Mouse (Mus musculus) kidney, postnatal 0 days (tissue): ENCODE data around the gene Cenpb. TPM values are rescaled to one million over a fixed set of nuclear protein-coding genes. Genes with fewer than 3 reads are reported as not detected.

Experiments
- ATAC-seq: fragments of 200-750 bp; cut with Nextera tagmentation; replicated peaks from 2 replicates; pipeline ENCODE4 v1.8.0; 2017; ENCODE audit warnings: low read depth, moderate number of reproducible peaks, moderate TSS enrichment, moderate library complexity; ENCODE audit not compliant: low FRiP score
- DNase-seq: peaks from one replicate; pipeline ENCODE4 v3.0.0-alpha.2; 2016; ENCODE audit warnings: low spot score
- H3K27ac ChIP-seq: fragments of 300-500 bp; sonication (generic); 2 replicates; pipeline ENCODE4 v1.5.1; 2014; ENCODE audit warnings: mild to moderate bottlenecking
- H3K27me3 ChIP-seq: fragments of 300-500 bp; sonication (generic); 2 replicates; pipeline ENCODE4 v1.6.1; 2014; ENCODE audit warnings: low read length, mixed read lengths; ENCODE audit not compliant: insufficient read depth
- H3K36me3 ChIP-seq: fragments of 300-500 bp; sonication (generic); 2 replicates; pipeline ENCODE4 v1.6.1; 2014; ENCODE audit warnings: low read length, mixed read lengths; ENCODE audit not compliant: insufficient read depth
- H3K4me1 ChIP-seq: fragments of 300-500 bp; sonication (generic); replicated peaks from 2 replicates; pipeline ENCODE4 v1.6.1; 2014; ENCODE audit warnings: antibody characterized with exemption, low read length, mixed read lengths; ENCODE audit not compliant: insufficient read depth
- H3K4me2 ChIP-seq: fragments of 300-500 bp; sonication (generic); 2 replicates; pipeline ENCODE4 v1.6.1; 2014; ENCODE audit warnings: mild to moderate bottlenecking, low read length, moderate library complexity, mixed read lengths
- H3K4me3 ChIP-seq: fragments of 300-500 bp; sonication (generic); replicated peaks from 2 replicates; pipeline ENCODE4 v1.5.1; 2014; ENCODE audit warnings: low read depth, low read length
- H3K9ac ChIP-seq: fragments of 300-500 bp; sonication (generic); 2 replicates; pipeline ENCODE4 v1.6.1; 2014; ENCODE audit warnings: low read depth, low read length
- H3K9me3 ChIP-seq: fragments of 300-500 bp; sonication (generic); replicated peaks from 2 replicates; pipeline ENCODE4 v1.6.1; 2016; ENCODE audit warnings: low read length, inconsistent platforms, mixed read lengths
- CTCF ChIP-seq: IDR thresholded peaks from 2 replicates; pipeline ENCODE4 v1.5.1; 2016; ENCODE audit warnings: antibody characterized with exemption, low read depth, mild to moderate bottlenecking, moderate library complexity
- WGBS: fragments of 180-500 bp; shearing (Covaris S2); extraction: QIAGEN DNeasy Blood & Tissue Kit; methylation state at CpG from one replicate; pipeline ENCODE4 v1.1.7; 2014; 5-methylcytosine and 5-hydroxymethylcytosine counted together
- polyA plus RNA-seq: library from polyadenylated mRNA; unstranded; fragments of >200 nt; fragmentation: Nextera tagmentation; extraction: Ambion mirVana; gene quantifications from 2 replicates; pipeline ENCODE4 v1.2.1, GENCODE M21; 2015

Gene Cenpb
- polyA plus RNA-seq, 1 experiment from 2014 or later: 15.3 TPM

- H3K27me3 ChIP-seq: no peaks in the 10 kb centered on the region
- peaks cover 10% of the 10 kb centered on the region; the same call in 1 of the 2 replicates for H3K4me1 ChIP-seq
- H3K36me3 ChIP-seq: no peaks in the 10 kb centered on the region
- ATAC-seq: peak; percentile 86
- no peak overlapping the region for H3K4me3 ChIP-seq
- peak overlapping the region; percentile 89 for H3K27ac ChIP-seq
- H3K9ac ChIP-seq: peak overlapping the region; percentile 24; the same call in 1 of the 2 replicates
- 25% methylated on average over 7 of the region's 7 CpGs for WGBS
- H3K4me2 ChIP-seq: no peak overlapping the region
- TF ChIP-seq CTCF: no peak
- H3K9me3 ChIP-seq: no peaks in the 10 kb centered on the region
- DNase-seq: peak; percentile 90
These were observed 24.6 kb upstream of the Cenpb start for GRCm38 (mm10) chr2:131204410-131204981.

- H3K4me3 ChIP-seq: no peak overlapping the region
- no peaks in the 10 kb centered on the region for H3K27me3 ChIP-seq
- H3K4me1 ChIP-seq: 0 out of 2 replicates have a peak, but pooled peaks cover 4% of the 10 kb centered on the region
- no peak for TF ChIP-seq CTCF
- peak overlapping the region; percentile 89 for H3K27ac ChIP-seq
- no peak overlapping the region for H3K4me2 ChIP-seq
- ATAC-seq: no peak
- DNase-seq: no peak
- H3K9me3 ChIP-seq: no peaks in the 10 kb centered on the region
- no peak overlapping the region for H3K9ac ChIP-seq
- WGBS: 68% methylated on average over 6 of the region's 6 CpGs
- no peaks in the 10 kb centered on the region for H3K36me3 ChIP-seq
These were observed 24.0 kb upstream of the Cenpb start for GRCm38 (mm10) chr2:131203816-131204409.

GRCm38 (mm10) chr2:131201262-131201661 lies 21.4 kb upstream of the Cenpb start:
- 0 out of 2 replicates have a peak, but pooled peaks cover 4% of the 10 kb centered on the region for H3K4me1 ChIP-seq
- no peak for TF ChIP-seq CTCF
- ATAC-seq: no peak
- H3K27me3 ChIP-seq: no peaks in the 10 kb centered on the region
- DNase-seq: no peak
- H3K9me3 ChIP-seq: no peaks in the 10 kb centered on the region
- no peak overlapping the region for H3K27ac ChIP-seq
- 97% methylated on average over 3 of the region's 3 CpGs for WGBS
- H3K4me3 ChIP-seq: no peak overlapping the region
- no peak overlapping the region for H3K4me2 ChIP-seq
- no peak overlapping the region for H3K9ac ChIP-seq
- peaks cover 14% of the 10 kb centered on the region; the same call in 1 of the 2 replicates for H3K36me3 ChIP-seq

- Histone ChIP-seq H3K27me3 (no peaks in the 10 kb centered on the region), H3K4me3 (no peak overlapping the region)
- no peak for ATAC-seq
These were observed 20.8 kb upstream of the Cenpb start for GRCm38 (mm10) chr2:131200710-131201109.

GRCm38 (mm10) chr2:131196606-131197316 lies 16.9 kb upstream of the Cenpb start:
- Histone ChIP-seq H3K27ac (no peak overlapping the region), H3K36me3 (peaks cover 47% of the 10 kb centered on the region), H3K27me3 (no peaks in the 10 kb centered on the region), H3K9ac (no peak overlapping the region), H3K4me3 (no peak overlapping the region), H3K9me3 (no peaks in the 10 kb centered on the region), H3K4me2 (no peak overlapping the region), H3K4me1 (no peaks in the 10 kb centered on the region)
- ATAC-seq (no peak), DNase-seq (no peak)
- TF ChIP-seq CTCF: no peak
- whole genome bisulfite sequencing: 92% methylated on average over 16 of the region's 16 CpGs

More at GRCm38 (mm10) chr2:131200710-131201109, 20.8 kb upstream of the Cenpb start:
- WGBS: 82% methylated on average over 2 of the region's 2 CpGs
- Histone ChIP-seq H3K9me3 (no peaks in the 10 kb centered on the region), H3K4me1 (0 out of 2 replicates have a peak, but pooled peaks cover 4% of the 10 kb centered on the region), H3K27ac (no peak overlapping the region), H3K9ac (no peak overlapping the region), H3K4me2 (no peak overlapping the region), H3K36me3 (peaks cover 14% of the 10 kb centered on the region; the same call in 1 of the 2 replicates)
- DNase-seq: no peak
- no peak for TF ChIP-seq CTCF

GRCm38 (mm10) chr2:131191005-131191390 lies 11.1 kb upstream of the Cenpb start:
- no peak overlapping the region for H3K9ac ChIP-seq
- WGBS: 67% methylated on average over 7 of the region's 7 CpGs
- DNase-seq: no peak
- ATAC-seq: no peak; the same call in 1 of the 2 replicates
- no peak overlapping the region for H3K4me2 ChIP-seq
- H3K9me3 ChIP-seq: no peaks in the 10 kb centered on the region
- H3K27ac ChIP-seq: peak overlapping the region; percentile 76
- H3K4me3 ChIP-seq: no peak overlapping the region
- H3K4me1 ChIP-seq: peaks cover 17% of the 10 kb centered on the region
- no peaks in the 10 kb centered on the region for H3K27me3 ChIP-seq
- TF ChIP-seq CTCF: no peak
- peaks cover 36% of the 10 kb centered on the region for H3K36me3 ChIP-seq
